Mouse (Mus musculus): ENCODE results near the gene Rpl37.

GRCm38 (mm10) chr15:5081235-5081634 is 35.2 kb upstream of the Rpl37 start:
- TF ChIP-seq CTCF (IDR thresholded peaks at IDR 0.05; ENCODE audit: low read depth, low read length) = no peak
- no peak for TF ChIP-seq POLR2A (IDR thresholded peaks at IDR 0.05; ENCODE audit: extremely low read depth, insufficient read depth, low read length)

Data from liver, adult 2 months (tissue).